Comparison of ENCODE assay signal across 10 mouse cellular contexts in genomic region chr11:35537128-35538088, GRCm38 (mm10).
DNase-seq lines count a peak whose midpoint lies in the region; ATAC-seq and TF ChIP-seq lines count a peak whose summit lies in the region.
"Had no signal": no experiment of that assay in that cellular context is flagged by ENCODE, and none has a peak within 500 bp of the region (broad histone marks: within the 10 kb centered on the region; RNA-seq: fewer than 3 reads in every experiment).

No protein-coding gene starts in this region.

- no peaks in the 10 kb centered on the region for H3K9me3 ChIP-seq in hindbrain, embryonic 12.5 days (replicated peaks)
- H3K9me3 ChIP-seq in neural tube, embryonic 11.5 days (ENCODE audit: control insufficient read depth, low read length) = no peaks in the 10 kb centered on the region

- H3K4me1 ChIP-seq in hindbrain, embryonic 12.5 days = peaks cover 38% of the 10 kb centered on the region
- peaks cover 10% of the 10 kb centered on the region for H3K4me1 ChIP-seq in neural tube, embryonic 11.5 days (ENCODE audit: control insufficient read depth, insufficient read depth, low read length)

- peak; percentile 11 to 17 for DNase-seq in left cerebral cortex, postnatal 36 days (ENCODE audit: low spot score in 2 of 2)
- DNase-seq in left cerebral cortex, adult 2 months (ENCODE audit: extremely low spot score in 1 of 2, low spot score in 2 of 2) = no peak
- peak; percentile 7 for DNase-seq in c-Kit-positive CD71-negative TER-119-negative erythroid progenitor cells, embryonic 14.5 days (ENCODE audit: low read depth)
- peak; percentile 53 for DNase-seq in neural tube, embryonic 11.5 days (ENCODE audit: low spot score)
- no peak for DNase-seq in ovary, postnatal 36 days (ENCODE audit: low spot score)
- DNase-seq in heart, adult 9 months (ENCODE audit: low spot score in 2 of 2) = no peak
- no peak for DNase-seq in ovary, postnatal 14 days (ENCODE audit: low spot score)
- DNase-seq: right cerebral cortex, postnatal 25 days; thymus, postnatal 14 days had no signal

- no peak overlapping the region for H3K9ac ChIP-seq in hindbrain, embryonic 12.5 days
- H3K9ac ChIP-seq in neural tube, embryonic 11.5 days (ENCODE audit: low read length) = peak overlapping the region; percentile 11; the same call in 1 of the 2 replicates

- H3K27ac ChIP-seq in left cerebral cortex, adult 2 months = no peak overlapping the region; the same call in 1 of the 2 replicates
- peak overlapping the region; percentile 64 for H3K27ac ChIP-seq in hindbrain, embryonic 12.5 days
- peak overlapping the region; percentile 73 for H3K27ac ChIP-seq in neural tube, embryonic 11.5 days (ENCODE audit: low read depth, low read length)

- peaks cover 3% of the 10 kb centered on the region; the same call in 1 of the 2 replicates for H3K27me3 ChIP-seq in hindbrain, embryonic 12.5 days
- H3K27me3 ChIP-seq in neural tube, embryonic 11.5 days (ENCODE audit: control insufficient read depth, insufficient read depth, low read length) = no peaks in the 10 kb centered on the region

- no peak overlapping the region for H3K4me3 ChIP-seq in left cerebral cortex, adult 2 months
- no peak overlapping the region for H3K4me3 ChIP-seq in hindbrain, embryonic 12.5 days
- H3K4me3 ChIP-seq in neural tube, embryonic 11.5 days (ENCODE audit: low read depth, low read length) = no peak overlapping the region

- no peak for TF ChIP-seq CTCF in left cerebral cortex, adult 2 months (IDR thresholded peaks at IDR 0.05)

- peak overlapping the region; percentile 39; the same call in 1 of the 2 replicates for H3K4me2 ChIP-seq in hindbrain, embryonic 12.5 days (replicated peaks)
- H3K4me2 ChIP-seq in neural tube, embryonic 11.5 days (ENCODE audit: low read depth) = peak overlapping the region; percentile 15; the same call in 1 of the 2 replicates

- WGBS in hindbrain, embryonic 12.5 days = 22% methylated on average over 18 of the region's 18 CpGs
- WGBS in neural tube, embryonic 11.5 days = 42% methylated on average over 18 of the region's 18 CpGs

- ATAC-seq in hindbrain, embryonic 12.5 days (ENCODE audit: low FRiP score) = peak; percentile 71
- ATAC-seq in neural tube, embryonic 11.5 days (ENCODE audit: insufficient read depth, low FRiP score, low TSS enrichment) = peak; percentile 83; the same call in 1 of the 2 replicates

- intact Hi-C loops in left cerebral cortex, postnatal 36 days (cut with DNase I) = no loop called here
- intact Hi-C loops in left cerebral cortex, adult 2 months (cut with DNase I) = no loop called here

- H3K36me3 ChIP-seq in hindbrain, embryonic 12.5 days = no peaks in the 10 kb centered on the region
- H3K36me3 ChIP-seq in neural tube, embryonic 11.5 days (ENCODE audit: control insufficient read depth, insufficient read depth, low read length) = no peaks in the 10 kb centered on the region

Comparison
In these comparisons a context has a peak if more than half of its experiments do, and no peak if none do; other contexts are left out.
1. DNase-seq: peak in left cerebral cortex, postnatal 36 days (2 of 2), c-Kit-positive CD71-negative TER-119-negative erythroid progenitor cells, embryonic 14.5 days (single experiment) and neural tube, embryonic 11.5 days (single experiment); none in left cerebral cortex, adult 2 months (0 of 2), ovary, postnatal 36 days (single experiment), heart, adult 9 months (0 of 2) and ovary, postnatal 14 days (single experiment).